Mouse (Mus musculus) embryonic facial prominence, embryonic 14.5 days (tissue): ENCODE data around the gene Cyp2t4. TPM values are rescaled to one million over a fixed set of nuclear protein-coding genes. Genes with fewer than 3 reads are reported as not detected.

Experiments
- ATAC-seq: fragments of 200-750 bp; cut with Nextera tagmentation; 2 replicates; pipeline ENCODE4 v1.8.0; 2017; ENCODE audit warnings: low read depth, moderate number of reproducible peaks, moderate TSS enrichment
- DNase-seq: peaks from one replicate; pipeline ENCODE4 v3.0.0-alpha.2; 2015; ENCODE audit warnings: low spot score
- H3K27ac ChIP-seq: fragments of 300-500 bp; sonication (generic); replicated peaks from 2 replicates; pipeline ENCODE4 v1.5.1; 2014; ENCODE audit warnings: low read depth, mild to moderate bottlenecking, low read length, moderate library complexity
- H3K27me3 ChIP-seq: fragments of 300-500 bp; sonication (generic); replicated peaks from 2 replicates; pipeline ENCODE4 v1.6.1; 2014; ENCODE audit warnings: low read length; ENCODE audit not compliant: control insufficient read depth, insufficient read depth
- H3K36me3 ChIP-seq: fragments of 300-500 bp; sonication (generic); 2 replicates; pipeline ENCODE4 v1.6.1; 2014; ENCODE audit warnings: low read length, mixed read lengths; ENCODE audit not compliant: control insufficient read depth, insufficient read depth
- H3K4me1 ChIP-seq: fragments of 300-500 bp; sonication (generic); 2 replicates; pipeline ENCODE4 v1.6.1; 2014; ENCODE audit warnings: antibody characterized with exemption, low read length; ENCODE audit not compliant: control insufficient read depth, insufficient read depth
- H3K4me2 ChIP-seq: fragments of 300-500 bp; sonication (generic); 2 replicates; pipeline ENCODE4 v1.6.1; 2014; ENCODE audit warnings: low read depth, mild to moderate bottlenecking, low read length, moderate library complexity, mixed read lengths
- H3K4me3 ChIP-seq: fragments of 300-500 bp; sonication (generic); 2 replicates; pipeline ENCODE4 v1.5.1; 2014; ENCODE audit warnings: low read depth, mild to moderate bottlenecking, low read length
- H3K9ac ChIP-seq: fragments of 300-500 bp; sonication (generic); 2 replicates; pipeline ENCODE4 v1.6.1; 2014; ENCODE audit warnings: low read depth, mild to moderate bottlenecking, low read length, moderate library complexity, mixed read lengths
- H3K9me3 ChIP-seq: fragments of 300-500 bp; sonication (generic); 2 replicates; pipeline ENCODE4 v1.6.1; 2016; ENCODE audit warnings: low read length; ENCODE audit not compliant: control insufficient read depth
- WGBS: fragments of 180-500 bp; shearing (Covaris S2); extraction: QIAGEN DNeasy Blood & Tissue Kit; methylation state at CpG from one replicate; pipeline ENCODE4 v1.1.7; 2014; 5-methylcytosine and 5-hydroxymethylcytosine counted together
- polyA plus RNA-seq: library from polyadenylated mRNA; unstranded; fragments of >200 nt; fragmentation: Nextera tagmentation; extraction: Ambion mirVana; gene quantifications from 2 replicates; pipeline ENCODE4 v1.2.1, GENCODE M21; 2014

Cyp2t4 gene
- polyA plus RNA-seq, 1 experiment from 2014 or later = 1.0 TPM

DNA sequence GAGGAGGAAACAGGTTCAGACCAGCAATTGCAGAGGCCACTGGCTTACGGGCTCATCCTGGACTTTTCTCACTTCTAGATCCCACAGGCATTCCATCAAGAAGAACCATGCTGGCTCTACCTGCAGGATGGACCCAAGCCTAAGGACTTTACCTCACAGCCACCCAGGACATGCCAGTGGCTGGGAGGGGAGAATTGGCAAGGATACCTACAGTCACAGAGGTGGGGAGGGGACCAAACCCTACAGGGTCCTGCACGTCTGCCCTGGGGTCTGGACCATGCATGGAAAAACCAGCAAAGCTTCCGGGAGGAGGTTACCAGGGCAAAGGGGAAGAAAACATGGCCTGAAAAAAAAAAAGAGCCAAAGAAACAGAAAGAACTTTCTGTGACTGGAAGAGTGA lies 17.5 kb downstream of the Cyp2t4 start:
- peaks cover 52% of the 10 kb centered on the region for H3K36me3 ChIP-seq
- no peaks in the 10 kb centered on the region for H3K4me1 ChIP-seq
- no peak overlapping the region for H3K27ac ChIP-seq
- no peak overlapping the region for H3K9ac ChIP-seq
- no peak overlapping the region for H3K4me3 ChIP-seq
- DNase-seq (no peak), ATAC-seq (no peak)
- 91% methylated on average over 3 of the region's 3 CpGs for WGBS
- no peaks in the 10 kb centered on the region for H3K9me3 ChIP-seq
- no peak overlapping the region for H3K4me2 ChIP-seq
- no peaks in the 10 kb centered on the region for H3K27me3 ChIP-seq

DNA sequence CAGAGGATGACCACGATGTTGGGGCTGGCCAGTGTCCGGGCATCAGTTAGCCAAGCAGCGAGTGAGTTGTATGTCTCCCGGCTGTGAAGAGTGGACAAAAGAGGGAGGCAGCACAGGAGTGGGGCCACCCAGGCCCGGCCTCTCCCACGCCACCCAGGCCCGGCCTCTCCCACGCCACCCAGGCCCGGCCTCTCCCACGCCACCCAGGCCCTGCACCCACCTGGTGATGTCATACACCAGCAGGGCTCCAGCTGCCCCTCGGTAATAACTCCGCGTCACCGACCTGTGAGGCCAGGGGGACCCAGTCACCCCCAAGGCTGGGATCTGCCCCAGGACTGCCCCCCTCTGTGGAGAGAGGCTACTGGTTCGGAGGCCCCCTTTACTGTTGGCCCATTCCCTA lies 21.0 kb downstream of the Cyp2t4 start:
- Histone ChIP-seq H3K4me1 (no peaks in the 10 kb centered on the region), H3K4me2 (no peak overlapping the region), H3K9me3 (no peaks in the 10 kb centered on the region), H3K27me3 (no peaks in the 10 kb centered on the region), H3K9ac (no peak overlapping the region), H3K36me3 (peaks cover 52% of the 10 kb centered on the region), H3K4me3 (no peak overlapping the region), H3K27ac (no peak overlapping the region)
- WGBS = 97% methylated on average over 14 of the region's 15 CpGs
- DNase-seq (no peak), ATAC-seq (no peak)

DNA sequence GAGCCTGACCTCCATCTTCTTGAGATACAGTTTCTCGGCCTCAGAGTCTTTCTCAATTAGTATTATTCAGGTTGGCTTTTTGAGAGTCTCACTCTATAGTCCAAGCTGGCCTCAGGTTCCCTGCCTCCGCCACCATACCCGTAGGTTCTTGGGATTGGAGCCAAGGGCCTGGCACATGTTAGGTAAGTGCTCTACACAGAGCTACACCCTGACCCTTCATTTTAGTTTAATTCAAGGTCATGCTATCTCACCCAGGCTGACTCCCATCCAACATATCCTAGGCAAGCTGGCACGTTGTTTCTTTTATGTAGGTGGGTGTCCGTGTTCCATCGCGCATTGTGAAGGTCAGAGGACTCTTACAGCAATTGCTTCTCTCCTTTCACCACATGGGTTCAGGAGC lies 21.4 kb downstream of the Cyp2t4 start:
- WGBS = 92% methylated on average over 7 of the region's 7 CpGs
- no peak for DNase-seq
- no peaks in the 10 kb centered on the region for H3K27me3 ChIP-seq
- no peak overlapping the region for H3K4me2 ChIP-seq
- no peaks in the 10 kb centered on the region for H3K4me1 ChIP-seq
- H3K27ac ChIP-seq = no peak overlapping the region
- peaks cover 51% of the 10 kb centered on the region for H3K36me3 ChIP-seq
- H3K4me3 ChIP-seq = no peak overlapping the region
- ATAC-seq = no peak
- H3K9me3 ChIP-seq = no peaks in the 10 kb centered on the region
- no peak overlapping the region for H3K9ac ChIP-seq

GRCm38 (mm10) chr7:27177942-27178323 lies 24.4 kb downstream of the Cyp2t4 start:
- H3K9ac ChIP-seq = peak overlapping the region; percentile 65
- DNase-seq = no peak
- H3K27ac ChIP-seq = peak overlapping the region; percentile 95
- no peak for ATAC-seq
- H3K9me3 ChIP-seq = no peaks in the 10 kb centered on the region
- no peaks in the 10 kb centered on the region for H3K4me1 ChIP-seq
- no peaks in the 10 kb centered on the region for H3K27me3 ChIP-seq
- H3K4me3 ChIP-seq = peak overlapping the region; percentile 66
- peaks cover 21% of the 10 kb centered on the region; the same call in 1 of the 2 replicates for H3K36me3 ChIP-seq
- 16% methylated on average over 4 of the region's 4 CpGs for WGBS
- peak overlapping the region; percentile 58 for H3K4me2 ChIP-seq

DNA sequence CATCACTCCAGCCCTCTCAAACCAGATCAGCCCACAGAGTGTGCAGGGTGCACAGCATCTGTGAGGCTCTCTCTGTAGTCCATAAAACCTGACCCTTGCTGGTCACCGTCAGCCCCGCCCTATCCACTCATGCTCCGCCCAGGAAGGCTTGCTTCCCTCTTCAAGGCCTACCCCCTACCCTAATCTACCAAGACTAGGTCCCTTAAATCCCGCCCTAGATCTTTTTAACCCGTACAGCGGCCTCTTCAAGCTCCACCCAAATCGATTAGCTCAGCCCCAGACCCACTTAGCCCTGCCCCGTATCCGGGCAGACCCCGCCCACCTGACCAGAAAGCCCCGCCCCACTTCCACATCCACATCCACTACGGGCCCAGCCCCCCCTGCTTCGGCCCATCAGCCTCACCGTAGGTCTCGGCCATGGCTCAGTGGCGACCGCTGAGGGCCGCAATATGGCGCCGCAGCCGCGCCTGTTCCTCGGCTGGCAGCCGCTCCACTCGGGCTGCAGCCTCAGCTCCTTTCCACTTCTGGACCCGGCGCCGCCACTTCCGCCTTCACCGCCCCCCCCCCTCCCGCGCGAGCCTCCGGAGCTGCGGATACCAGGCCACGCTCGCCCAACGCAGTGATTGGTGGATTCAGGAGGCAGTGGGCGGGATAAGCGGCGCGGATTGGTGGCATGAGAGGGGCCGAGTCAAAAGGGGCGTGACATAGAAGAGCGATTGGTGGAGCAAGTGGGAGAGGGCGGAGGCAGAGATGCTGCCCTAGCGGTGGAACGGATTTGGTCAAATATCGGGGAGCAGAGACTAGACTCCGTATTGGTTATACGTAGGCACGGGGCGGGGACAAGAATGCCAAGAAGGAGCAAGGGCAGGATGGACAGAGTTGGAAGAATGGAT lies 25.1 kb downstream of the Cyp2t4 start, which contains the start of gene Rab4b:
Gene Rab4b, minus strand, starts transcription at position 573 of the 893 bp plus-strand sequence.
- Histone ChIP-seq H3K9me3 (no peaks in the 10 kb centered on the region), H3K27me3 (no peaks in the 10 kb centered on the region), H3K4me3 (peak within 1 kb of the TSS; percentile 66), H3K27ac (peak within 1 kb of the TSS; percentile 95), H3K4me1 (no peaks in the 10 kb centered on the region), H3K9ac (peak within 1 kb of the TSS; percentile 65), H3K36me3 (peaks cover 18% of the 10 kb centered on the region; the same call in 1 of the 2 replicates), H3K4me2 (peak within 1 kb of the TSS; percentile 58)
- DNase-seq = peak; percentile 99
- ATAC-seq = peak; percentile 98
- 1% methylated on average over 47 of the region's 53 CpGs for WGBS

DNA sequence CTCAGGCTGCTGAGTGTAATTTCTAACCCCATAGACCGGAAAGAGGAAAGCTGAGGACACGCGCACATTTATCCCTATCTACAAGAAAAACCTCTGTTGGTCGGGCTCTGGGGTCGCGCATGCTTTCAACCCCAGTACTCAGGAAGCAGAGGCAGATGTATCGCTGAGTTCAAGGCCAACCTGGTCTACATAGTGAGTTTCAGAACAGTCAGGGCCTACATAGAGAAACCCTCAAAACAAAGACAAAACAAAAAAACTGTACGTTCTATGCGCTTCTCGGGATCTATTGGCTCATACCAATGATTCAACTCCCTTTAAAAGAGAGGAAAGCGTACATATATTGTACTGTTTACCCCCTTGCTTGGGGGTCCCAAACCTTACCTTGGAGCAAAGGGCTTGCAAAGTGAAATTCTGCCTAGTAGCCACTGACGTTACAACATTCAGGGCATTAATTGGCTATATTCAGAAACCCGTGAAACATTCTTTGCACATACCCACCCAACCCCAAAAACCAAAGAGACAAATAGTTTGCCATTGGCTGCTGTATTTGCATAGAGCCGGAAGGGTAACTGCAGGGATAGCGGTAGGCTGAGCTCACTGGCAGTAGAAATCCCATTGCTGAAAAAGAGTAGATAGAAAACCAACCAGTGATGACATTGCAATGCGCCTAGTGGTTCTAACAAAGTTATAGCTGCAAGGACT lies 25.9 kb downstream of the Cyp2t4 start:
- H3K9ac ChIP-seq = peak overlapping the region; percentile 50
- peak overlapping the region; percentile 57 for H3K4me2 ChIP-seq
- WGBS = 49% methylated on average over 16 of the region's 16 CpGs
- H3K4me3 ChIP-seq = peak overlapping the region; percentile 66
- no peak for ATAC-seq
- DNase-seq = no peak
- peak overlapping the region; percentile 80 for H3K27ac ChIP-seq
- no peaks in the 10 kb centered on the region for H3K4me1 ChIP-seq
- no peaks in the 10 kb centered on the region for H3K9me3 ChIP-seq
- H3K27me3 ChIP-seq = no peaks in the 10 kb centered on the region
- H3K36me3 ChIP-seq = peaks cover 16% of the 10 kb centered on the region

DNA sequence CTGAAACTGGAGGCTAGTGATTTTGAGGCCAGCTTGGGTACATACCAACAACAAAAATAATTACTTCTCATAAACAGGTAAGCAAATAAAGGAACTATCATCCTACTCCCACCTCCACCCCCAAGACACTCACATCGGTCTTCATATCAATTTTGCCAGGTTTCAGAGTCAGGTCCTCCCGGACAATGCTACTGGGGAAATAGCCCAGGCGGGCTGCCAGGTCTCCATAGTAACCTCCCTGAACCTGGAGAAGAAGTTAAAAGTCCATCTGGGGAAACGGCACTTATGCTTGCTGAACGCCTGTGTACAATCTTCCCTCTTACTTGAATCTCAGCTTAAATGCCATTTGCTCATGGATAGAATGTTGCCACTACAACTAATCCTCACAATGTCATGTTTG lies 26.5 kb downstream of the Cyp2t4 start:
- Histone ChIP-seq H3K9ac (no peak overlapping the region), H3K4me3 (peak overlapping the region; percentile 66), H3K36me3 (peaks cover 18% of the 10 kb centered on the region), H3K4me2 (peak overlapping the region; percentile 57), H3K27me3 (no peaks in the 10 kb centered on the region), H3K9me3 (no peaks in the 10 kb centered on the region), H3K4me1 (no peaks in the 10 kb centered on the region), H3K27ac (peak overlapping the region; percentile 80)
- no peak for ATAC-seq
- 69% methylated on average over 5 of the region's 5 CpGs for WGBS
- no peak for DNase-seq

DNA sequence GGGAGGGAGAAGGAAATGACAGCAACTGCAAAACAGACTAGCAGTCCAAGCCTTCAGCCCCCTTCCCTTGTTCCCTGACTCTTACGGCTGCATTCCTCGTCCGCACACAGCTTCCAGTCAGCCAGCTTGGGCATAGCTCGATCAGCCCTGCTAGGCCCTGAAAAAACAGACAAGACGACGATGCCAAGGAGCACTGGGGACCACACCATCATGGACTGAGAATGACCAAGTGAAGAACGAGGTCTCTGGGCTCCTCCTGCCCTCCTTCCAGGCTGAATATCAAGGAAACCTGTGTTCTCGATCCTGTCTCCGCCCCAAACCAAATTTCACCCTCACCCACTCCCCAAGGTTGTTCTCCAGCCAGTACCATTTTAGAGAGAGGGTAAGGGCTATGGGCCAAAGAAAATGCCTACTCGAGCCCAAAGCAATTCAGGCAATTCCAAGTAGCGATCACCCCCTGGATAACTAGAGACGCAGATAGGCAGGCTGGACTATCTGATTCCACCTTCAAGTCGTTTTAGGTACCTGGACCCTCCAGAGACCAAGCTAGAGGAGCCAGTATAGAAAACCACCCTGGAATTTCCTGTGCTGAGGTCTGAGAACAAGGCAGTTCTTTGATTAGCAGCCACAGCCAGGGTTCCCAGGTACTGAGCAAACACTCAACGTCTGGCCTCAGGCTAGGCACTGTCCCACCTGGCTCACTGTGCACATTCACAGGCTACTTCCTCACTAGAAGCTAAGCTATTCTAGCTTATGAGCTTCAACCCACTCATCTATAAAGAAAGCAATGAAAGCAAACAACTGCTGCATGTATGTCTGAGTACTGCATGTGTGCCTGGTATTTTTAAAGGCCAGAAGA lies 27.6 kb downstream of the Cyp2t4 start, which contains the start of the genes Gm21983 and Mia:
Gene Gm21983, minus strand, starts transcription at position 250 of the 859 bp plus-strand sequence.
Gene Mia, minus strand, starts transcription at position 321 of the 859 bp plus-strand sequence.
- Histone ChIP-seq H3K4me2 (peak within 1 kb of the TSS; percentile 57; the same call in 1 of the 2 replicates), H3K27me3 (no peaks in the 10 kb centered on the region), H3K4me3 (peak within 1 kb of the TSS; percentile 66), H3K36me3 (peaks cover 25% of the 10 kb centered on the region), H3K27ac (peak within 1 kb of the TSS; percentile 80), H3K4me1 (no peaks in the 10 kb centered on the region), H3K9me3 (no peaks in the 10 kb centered on the region), H3K9ac (0 out of 2 replicates have a peak within 1 kb of the TSS, but pooled peaks have one; percentile 17)
- ATAC-seq = no peak
- 65% methylated on average over 14 of the region's 14 CpGs for WGBS
- DNase-seq = peak; percentile 62
